Mouse (Mus musculus): ENCODE measurements around the gene Isy1. TPM values are rescaled to one million over a fixed set of nuclear protein-coding genes. Genes with fewer than 3 reads are reported as not detected.

Isy1 gene
- total and polyA plus RNA-seq, 3 experiments: 7.3 to 22.8 (median 22.3) TPM

DNA sequence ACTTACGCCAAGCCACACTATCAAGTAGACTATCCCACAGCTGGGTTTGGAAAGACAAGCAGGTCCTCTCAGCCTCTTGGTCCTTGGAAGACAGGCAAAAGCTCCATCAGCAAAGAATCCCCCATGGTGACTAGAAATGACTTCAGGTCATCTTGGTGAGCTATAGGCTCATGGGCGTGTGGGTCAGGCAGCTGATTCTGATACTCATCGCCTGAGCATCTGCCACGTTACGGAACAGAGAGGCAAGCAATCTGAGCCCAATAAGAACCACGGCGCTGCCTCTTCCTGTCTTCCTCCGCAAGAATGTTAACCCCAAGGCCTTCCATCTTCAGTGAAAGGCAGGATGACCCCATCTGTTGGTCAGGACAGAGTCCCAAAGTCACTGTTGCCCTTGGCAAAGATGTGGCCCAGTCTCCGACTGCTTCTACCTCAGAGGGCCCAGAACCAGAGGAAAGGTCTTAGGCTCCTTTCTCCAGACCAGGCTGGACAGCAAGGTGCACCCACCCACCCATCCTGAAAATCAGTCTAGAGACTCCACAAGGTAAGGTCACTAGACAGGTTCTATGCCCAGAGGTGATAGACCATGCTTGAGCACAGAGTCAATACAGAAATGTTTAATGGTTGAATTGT, 50.2 kb downstream of the Isy1 start:
- Histone ChIP-seq H3K4me1 (ENCODE audit: control insufficient read depth, insufficient read depth, low read length) (peaks cover 4% of the 10 kb centered on the region), H3K79me2 (replicated peaks; ENCODE audit: control insufficient read depth, insufficient read depth, low read length) (no peaks in the 10 kb centered on the region), H3K36me3 (ENCODE audit: control insufficient read depth, insufficient read depth, low read length) (no peaks in the 10 kb centered on the region), H3K4me3 (no peak overlapping the region), H3K27ac (no peak overlapping the region), H3K27me3 (ENCODE audit: control insufficient read depth, insufficient read depth, low read length) (no peaks in the 10 kb centered on the region), H3K9ac (ENCODE audit: low read depth, low read length) (no peak overlapping the region)
- TF ChIP-seq CTCF (IDR thresholded peaks at IDR 0.05) (no peak), EP300 (IDR thresholded peaks at IDR 0.05; ENCODE audit: insufficient read depth, low read depth, low read length) (no peak), POLR2A (IDR thresholded peaks at IDR 0.05; ENCODE audit: insufficient read depth, low read depth, low read length) (no peak)
- no peak for DNase-seq
- intact Hi-C loops (cut with DNase I): no loop called here
- 91% methylated on average over 9 of the region's 9 CpGs for WGBS

DNA sequence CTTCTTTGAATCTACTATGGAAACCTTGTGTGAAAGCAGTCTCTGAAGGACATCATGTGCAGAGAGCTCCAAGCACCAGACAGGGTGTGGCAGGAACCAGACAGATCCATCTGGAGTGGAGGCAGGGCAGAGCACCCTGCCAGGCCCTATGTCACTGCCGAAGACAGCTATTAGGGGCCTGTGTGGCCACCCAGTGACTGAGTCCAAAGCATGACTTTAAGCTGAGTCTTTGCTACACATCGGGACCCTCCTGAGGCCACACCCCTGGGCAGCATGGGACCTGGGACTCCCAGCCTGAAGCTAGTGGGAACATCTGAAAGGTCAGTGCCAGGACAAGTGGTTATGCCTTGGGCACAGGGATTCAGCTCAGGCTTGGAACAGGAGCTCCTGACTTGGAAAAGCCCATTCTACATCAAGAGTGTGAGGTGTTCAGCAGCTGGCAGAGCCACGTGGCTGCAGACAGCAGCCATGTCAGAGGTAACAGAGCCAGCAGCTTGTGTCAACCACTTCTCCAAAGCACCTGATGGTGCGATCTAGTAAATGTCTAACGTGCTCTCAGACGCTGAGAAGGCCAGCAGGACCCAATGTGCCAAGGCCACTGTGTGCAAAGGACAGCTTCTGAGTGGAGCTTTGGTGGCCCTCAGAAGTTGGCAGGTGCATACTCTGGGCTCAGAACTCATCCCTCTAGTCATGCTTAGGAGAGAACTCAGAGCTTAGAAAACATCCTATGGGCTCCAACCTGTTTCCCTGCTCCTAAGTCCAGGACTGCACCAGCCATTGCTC, 51.3 kb downstream of the Isy1 start:
- peak in 1 of 2 experiments; percentile 45 for DNase-seq
- 62% methylated on average over 6 of the region's 6 CpGs for WGBS
- H3K36me3 ChIP-seq (ENCODE audit: control insufficient read depth, insufficient read depth, low read length): no peaks in the 10 kb centered on the region

DNA sequence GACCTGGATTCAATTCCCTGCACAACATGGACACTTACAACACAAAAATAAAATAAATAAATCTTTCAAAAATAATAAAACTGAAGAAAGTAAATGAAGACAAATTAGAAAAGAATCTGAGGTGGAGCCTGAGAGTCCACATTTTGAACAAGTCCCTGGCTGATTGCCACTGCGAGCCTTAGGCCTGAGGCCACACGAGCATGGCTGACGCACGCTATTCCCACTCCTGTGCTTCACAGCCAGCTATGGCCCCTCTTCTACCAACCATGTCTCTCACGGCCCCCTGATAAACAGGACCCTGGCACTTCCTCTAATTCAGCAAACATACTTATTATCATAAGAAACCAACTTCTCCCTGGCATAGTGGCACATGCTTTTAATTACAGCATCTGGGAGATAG, 52.0 kb downstream of the Isy1 start:
- no peak for TF ChIP-seq CTCF (IDR thresholded peaks at IDR 0.05)
- TF ChIP-seq EP300 (IDR thresholded peaks at IDR 0.05; ENCODE audit: insufficient read depth, low read depth, low read length): no peak
- TF ChIP-seq POLR2A (IDR thresholded peaks at IDR 0.05; ENCODE audit: insufficient read depth, low read depth, low read length): no peak
- Histone ChIP-seq H3K27ac (no peak overlapping the region), H3K79me2 (replicated peaks; ENCODE audit: control insufficient read depth, insufficient read depth, low read length) (no peaks in the 10 kb centered on the region), H3K27me3 (ENCODE audit: control insufficient read depth, insufficient read depth, low read length) (no peaks in the 10 kb centered on the region), H3K36me3 (ENCODE audit: control insufficient read depth, insufficient read depth, low read length) (no peaks in the 10 kb centered on the region), H3K4me3 (no peak overlapping the region), H3K9ac (ENCODE audit: low read depth, low read length) (no peak overlapping the region), H3K4me1 (ENCODE audit: control insufficient read depth, insufficient read depth, low read length) (peaks cover 4% of the 10 kb centered on the region)
- no peak for DNase-seq
- 75% methylated on average over 5 of the region's 5 CpGs for WGBS
- intact Hi-C loops (cut with DNase I): no loop called here

More for the DNA sequence above, 51.3 kb downstream of the Isy1 start:
- Histone ChIP-seq H3K4me1 (ENCODE audit: control insufficient read depth, insufficient read depth, low read length) (peaks cover 4% of the 10 kb centered on the region), H3K4me3 (no peak overlapping the region), H3K79me2 (replicated peaks; ENCODE audit: control insufficient read depth, insufficient read depth, low read length) (no peaks in the 10 kb centered on the region), H3K9ac (ENCODE audit: low read depth, low read length) (no peak overlapping the region), H3K27ac (no peak overlapping the region), H3K27me3 (ENCODE audit: control insufficient read depth, insufficient read depth, low read length) (no peaks in the 10 kb centered on the region)
- intact Hi-C loops (cut with DNase I): no loop called here
- no peak for TF ChIP-seq EP300 (IDR thresholded peaks at IDR 0.05; ENCODE audit: insufficient read depth, low read depth, low read length)
- TF ChIP-seq CTCF (IDR thresholded peaks at IDR 0.05): no peak
- TF ChIP-seq POLR2A (IDR thresholded peaks at IDR 0.05; ENCODE audit: insufficient read depth, low read depth, low read length): no peak

DNA sequence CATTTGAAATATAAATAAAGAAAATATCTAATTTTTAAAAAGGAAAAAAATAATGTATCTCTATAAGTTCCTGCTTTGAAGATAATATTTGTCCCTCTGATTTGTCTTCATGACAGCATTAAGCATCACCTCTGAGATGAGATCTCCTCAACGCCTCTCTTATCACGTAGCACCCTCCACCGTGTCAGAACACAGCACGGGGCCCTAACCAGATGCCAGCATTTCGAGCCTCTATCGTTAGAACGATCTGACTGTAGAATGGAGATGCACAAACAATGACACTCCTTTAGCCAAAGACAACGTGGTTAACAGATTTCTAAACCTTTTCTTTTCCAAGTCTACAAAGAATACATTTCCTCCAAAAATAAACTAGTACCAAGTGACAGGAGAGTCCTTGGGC, 54.6 kb downstream of the Isy1 start:
- intact Hi-C loops (cut with DNase I): no loop called here
- TF ChIP-seq CTCF (IDR thresholded peaks at IDR 0.05): no peak
- TF ChIP-seq POLR2A (IDR thresholded peaks at IDR 0.05; ENCODE audit: insufficient read depth, low read depth, low read length): no peak
- Histone ChIP-seq H3K79me2 (replicated peaks; ENCODE audit: control insufficient read depth, insufficient read depth, low read length) (no peaks in the 10 kb centered on the region), H3K27me3 (ENCODE audit: control insufficient read depth, insufficient read depth, low read length) (no peaks in the 10 kb centered on the region), H3K9ac (ENCODE audit: low read depth, low read length) (no peak overlapping the region), H3K4me3 (no peak overlapping the region), H3K27ac (no peak overlapping the region), H3K36me3 (ENCODE audit: control insufficient read depth, insufficient read depth, low read length) (no peaks in the 10 kb centered on the region), H3K4me1 (ENCODE audit: control insufficient read depth, insufficient read depth, low read length) (peaks cover 4% of the 10 kb centered on the region; the same call in 1 of the 2 replicates)
- 46% methylated on average over 8 of the region's 8 CpGs for WGBS
- no peak for DNase-seq

DNA sequence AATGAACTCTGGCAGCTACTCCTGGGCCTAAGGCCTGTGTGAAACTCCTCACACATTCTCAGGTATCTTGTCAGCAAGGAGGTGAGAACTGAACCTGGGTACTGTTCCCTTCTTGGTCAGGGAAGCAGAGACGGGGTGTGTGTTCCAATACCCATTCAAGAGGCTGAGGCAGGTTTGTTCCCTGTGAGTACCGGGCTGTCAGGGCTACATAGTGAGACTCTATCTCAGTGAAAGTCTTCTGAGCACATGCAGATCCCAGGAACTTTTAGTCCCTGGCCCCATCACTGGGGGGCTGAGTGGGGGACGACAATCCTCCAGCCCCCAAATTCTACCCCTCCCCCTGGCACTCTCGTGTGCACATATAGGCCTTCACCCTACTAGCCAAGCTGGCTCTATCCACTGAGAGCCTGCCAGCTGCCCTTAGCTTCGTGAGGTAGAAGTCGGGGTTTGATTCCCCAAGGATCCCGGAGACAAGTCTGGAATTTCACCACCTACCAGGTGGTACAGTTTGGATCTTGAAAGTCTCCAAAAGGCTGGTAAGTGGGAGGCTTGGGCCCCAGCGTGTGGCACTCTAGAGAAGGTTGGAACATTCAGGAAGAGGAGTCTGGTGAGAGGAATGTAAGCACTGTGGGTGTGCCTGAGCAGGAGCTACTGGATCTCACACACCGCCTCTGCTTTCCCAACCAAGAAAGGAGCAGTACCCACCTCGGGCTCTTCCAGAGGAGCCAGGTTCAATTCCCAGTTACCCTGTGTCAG, 57.9 kb downstream of the Isy1 start:
- 79% methylated on average over 10 of the region's 10 CpGs for WGBS
- H3K9ac ChIP-seq (ENCODE audit: low read depth, low read length): no peak overlapping the region
- intact Hi-C loops (cut with DNase I): no loop called here
- H3K27me3 ChIP-seq (ENCODE audit: control insufficient read depth, insufficient read depth, low read length): no peaks in the 10 kb centered on the region
- H3K36me3 ChIP-seq (ENCODE audit: control insufficient read depth, insufficient read depth, low read length): no peaks in the 10 kb centered on the region
- no peak overlapping the region for H3K4me3 ChIP-seq
- no peak for TF ChIP-seq EP300 (IDR thresholded peaks at IDR 0.05; ENCODE audit: insufficient read depth, low read depth, low read length)
- no peak for TF ChIP-seq CTCF (IDR thresholded peaks at IDR 0.05)
- no peaks in the 10 kb centered on the region for H3K79me2 ChIP-seq (replicated peaks; ENCODE audit: control insufficient read depth, insufficient read depth, low read length)
- no peak for DNase-seq
- no peaks in the 10 kb centered on the region for H3K4me1 ChIP-seq (ENCODE audit: control insufficient read depth, insufficient read depth, low read length)
- no peak overlapping the region for H3K27ac ChIP-seq
